Mouse (Mus musculus) mesoderm, embryonic 11.5 days (tissue): ENCODE data around the gene Ldhc.
"Not testable (repeated sequence)": the region's sequence is repeated elsewhere in the genome, so short reads cannot be mapped to it uniquely, and the experiment has no call there.

ENCODE experiments used
- DNase-seq: peaks from one replicate; pipeline ENCODE4 v3.0.0-alpha.2; 2012; ENCODE audit warnings: low read depth, low spot score

Ldhc gene

GRCm38 (mm10) chr7:46842278-46842677 is 18.7 kb upstream of the Ldhc start:
- DNase-seq = no peak

DNA sequence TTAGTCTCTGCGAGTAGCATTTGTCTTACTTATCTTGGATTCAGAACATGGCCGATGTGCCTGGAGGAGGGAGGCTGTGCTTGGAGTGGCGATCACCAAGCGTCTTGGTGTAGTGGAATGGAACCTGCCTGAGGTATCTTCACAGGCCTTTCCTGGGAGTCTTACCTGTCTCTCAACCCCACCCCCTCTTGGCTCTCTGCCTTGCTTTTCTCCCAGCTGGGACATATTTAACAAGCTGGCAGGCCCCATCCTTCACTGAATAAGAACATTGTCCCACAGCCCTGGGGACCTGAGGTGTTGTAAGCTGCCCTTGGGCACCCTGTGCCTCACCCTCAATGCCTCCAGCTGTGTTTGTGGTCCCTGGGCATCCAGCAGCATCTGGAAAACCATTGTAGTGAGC is 17.4 kb upstream of the Ldhc start:
- DNase-seq = no peak

DNA sequence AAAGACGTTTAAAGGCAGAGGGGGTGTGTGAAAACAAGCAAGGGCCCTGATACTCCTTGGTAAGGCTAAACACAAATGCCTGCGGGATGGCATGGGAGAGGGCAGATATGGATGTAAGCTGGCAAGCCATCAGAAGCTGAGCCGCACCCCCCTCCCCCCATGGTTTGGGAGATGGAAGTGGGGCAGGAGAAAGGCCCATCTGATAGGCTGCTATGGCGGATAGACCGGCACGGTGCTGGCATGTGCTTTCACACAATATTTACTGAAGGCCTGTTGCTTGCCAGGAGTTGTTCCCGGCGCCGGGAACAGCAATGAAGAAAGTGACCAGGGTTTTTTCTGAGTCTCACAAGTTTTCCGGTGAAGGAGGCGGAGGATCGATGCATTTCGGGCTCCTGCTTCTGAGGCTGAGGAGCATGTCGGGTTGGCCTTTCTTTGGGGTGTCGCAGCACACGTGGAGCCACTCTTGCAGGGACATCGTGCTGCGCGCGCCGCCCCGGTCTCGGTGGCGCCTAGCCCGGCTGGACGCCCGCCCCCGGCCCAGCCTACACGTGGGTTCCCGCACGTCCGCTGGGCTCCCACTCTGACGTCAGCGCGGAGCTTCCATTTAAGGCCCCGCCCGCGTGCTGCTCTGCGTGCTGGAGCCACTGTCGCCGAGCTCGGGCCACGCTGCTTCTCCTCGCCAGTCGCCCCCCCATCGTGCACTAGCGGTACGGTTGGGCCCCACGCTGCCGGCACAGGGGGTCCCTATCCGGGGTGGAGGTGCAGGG is 15.6 kb upstream of the Ldhc start:
- DNase-seq = peak; percentile 94

- DNase-seq = no peak
Measured at GRCm38 (mm10) chr7:46845978-46846485, 15.0 kb upstream of the Ldhc start.

DNA sequence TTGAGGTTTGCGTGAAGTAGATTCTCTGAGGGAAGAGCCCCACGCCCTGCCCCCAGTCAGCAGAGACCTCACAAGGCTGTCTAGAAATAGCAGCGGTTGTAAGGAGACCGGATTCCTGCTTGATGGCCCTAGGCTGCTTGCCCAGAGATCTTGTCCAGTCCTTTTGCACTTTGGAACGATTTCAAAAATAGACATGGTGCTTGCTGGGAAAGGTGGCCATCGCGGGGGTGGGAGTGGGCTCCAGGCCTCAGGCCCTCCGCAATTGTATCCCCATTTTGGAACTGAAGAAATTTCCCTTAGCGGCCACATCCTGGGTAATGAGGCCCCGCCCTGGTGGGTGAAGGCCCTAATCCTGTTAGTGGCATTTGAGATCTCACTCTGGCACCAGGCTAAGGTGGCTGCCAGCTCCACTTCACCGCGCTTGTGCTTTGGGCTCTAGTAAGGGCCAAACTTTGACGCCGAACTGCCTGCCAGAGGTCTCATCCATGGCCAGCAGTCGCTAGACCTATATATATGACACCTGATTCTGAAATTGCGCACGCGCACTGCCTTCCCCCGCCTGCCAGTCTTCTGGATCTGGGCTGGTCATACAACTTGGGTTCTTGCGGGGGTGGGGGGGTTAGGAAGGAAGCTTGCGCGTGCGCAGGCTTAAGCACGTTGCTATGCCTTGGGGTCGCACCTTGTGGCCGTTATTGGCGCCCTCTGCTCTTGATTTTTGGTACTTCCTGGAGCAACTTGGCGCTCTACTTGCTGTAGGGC is 14.3 kb upstream of the Ldhc start:
- DNase-seq = peak; percentile 85

DNA sequence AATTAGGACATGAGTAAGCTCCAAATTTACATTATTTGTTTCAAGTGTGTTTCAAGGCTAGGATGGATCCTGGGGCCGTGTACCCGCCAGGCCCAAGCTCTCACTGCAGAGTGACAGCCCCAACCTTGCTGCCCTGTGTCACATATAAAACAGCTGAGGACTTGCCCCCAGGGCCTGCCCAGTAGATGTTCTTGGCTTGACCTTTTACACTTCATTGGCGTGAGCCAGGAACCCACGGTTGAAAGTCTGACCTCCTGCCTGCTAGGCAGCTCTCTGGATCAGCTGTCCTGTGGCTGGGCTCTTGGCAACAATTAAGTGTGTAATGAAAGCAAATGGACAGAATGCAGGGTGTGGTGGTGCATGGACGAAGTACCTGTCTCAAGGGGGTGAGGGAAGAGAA is 11.7 kb upstream of the Ldhc start:
- DNase-seq = no peak

DNA sequence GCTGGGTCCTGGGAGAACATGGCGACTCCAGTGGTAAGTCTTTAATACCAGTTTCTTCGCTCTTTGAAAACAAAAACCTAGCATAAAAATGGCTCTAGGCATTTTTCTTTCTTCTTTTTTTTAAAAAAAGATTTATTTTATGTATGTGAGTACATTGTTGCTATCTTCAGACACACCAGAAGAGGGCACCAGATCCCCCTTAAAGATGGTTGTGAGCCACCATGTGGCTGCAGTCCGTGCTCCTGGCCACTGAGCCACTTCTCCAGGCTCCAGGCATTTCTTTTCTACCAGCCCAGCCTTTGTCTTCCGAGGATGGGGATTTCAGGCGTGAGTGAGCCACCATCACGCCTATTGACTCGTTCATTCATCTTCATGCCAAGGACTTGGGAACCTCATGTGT is 10.0 kb upstream of the Ldhc start:
- no peak for DNase-seq

DNA sequence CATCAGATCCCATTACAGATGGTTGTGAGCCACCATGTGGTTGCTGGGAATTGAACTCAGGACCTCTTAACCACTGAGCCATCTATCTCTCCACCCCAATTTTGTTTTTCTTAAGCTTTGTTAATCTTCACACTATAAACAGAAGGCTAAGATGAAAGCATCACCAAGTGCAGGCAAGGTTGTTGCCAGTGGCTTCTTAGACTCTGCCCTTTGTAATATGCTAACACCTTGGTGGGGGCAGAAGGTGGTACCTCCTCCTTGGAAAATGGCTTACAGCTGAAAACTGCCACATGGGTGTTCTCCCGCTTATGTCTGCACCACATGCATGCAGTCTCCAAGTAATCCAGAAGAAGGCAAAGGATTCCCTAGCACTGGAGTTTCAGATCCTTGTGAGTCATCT is 8.3 kb upstream of the Ldhc start:
- DNase-seq = no peak

DNA sequence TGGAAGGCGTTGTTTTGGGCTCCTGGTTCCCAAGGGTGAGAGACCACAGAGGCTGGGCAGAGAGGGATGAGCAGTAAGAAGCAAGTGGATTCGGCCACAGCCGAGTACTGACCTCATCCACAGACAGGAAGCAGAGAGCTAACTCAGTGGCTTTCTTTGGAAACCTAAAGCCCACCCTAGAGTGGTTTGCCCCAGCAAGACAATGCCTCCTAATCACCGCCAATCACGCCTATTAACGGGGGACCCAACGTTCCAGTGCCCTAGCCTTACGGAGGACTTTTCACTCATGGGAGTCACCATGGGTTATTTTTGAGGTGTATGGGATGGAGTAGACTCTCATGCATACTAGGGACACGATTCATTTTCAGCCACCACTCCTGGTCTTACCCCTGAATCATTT is 7.6 kb upstream of the Ldhc start:
- DNase-seq = no peak

DNA sequence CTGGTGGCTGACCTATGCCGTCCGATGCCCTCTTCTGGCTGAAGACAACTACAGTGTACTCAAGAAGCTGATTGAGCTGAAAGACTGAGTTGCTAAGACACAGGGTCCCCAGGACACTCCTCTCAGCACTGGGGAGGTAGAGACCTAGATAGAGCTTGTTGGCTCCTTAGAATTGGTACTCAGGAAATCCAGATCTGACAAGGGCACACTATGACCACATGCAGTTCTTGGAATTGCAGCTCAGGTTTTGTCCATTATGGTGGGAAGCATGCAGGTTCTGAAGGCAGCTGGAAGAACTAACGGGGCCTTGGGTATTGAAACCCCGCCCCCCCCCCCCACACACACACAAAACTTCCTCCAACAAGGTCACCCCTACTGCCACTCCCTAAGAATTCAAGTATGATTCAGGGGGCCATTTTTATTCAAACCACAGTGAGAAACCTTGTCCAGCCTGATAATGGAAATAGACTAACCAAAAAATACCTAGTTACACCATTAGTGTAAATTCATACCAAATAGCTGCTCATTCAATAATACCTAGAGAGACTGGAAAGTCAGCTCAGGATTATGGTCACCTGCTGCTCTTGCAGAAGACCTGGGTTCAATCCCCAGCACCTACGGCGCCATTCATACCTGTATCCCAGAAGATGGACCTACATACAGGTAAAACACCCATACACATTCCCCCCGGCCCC is 5.0 kb upstream of the Ldhc start:
- no peak for DNase-seq

DNA sequence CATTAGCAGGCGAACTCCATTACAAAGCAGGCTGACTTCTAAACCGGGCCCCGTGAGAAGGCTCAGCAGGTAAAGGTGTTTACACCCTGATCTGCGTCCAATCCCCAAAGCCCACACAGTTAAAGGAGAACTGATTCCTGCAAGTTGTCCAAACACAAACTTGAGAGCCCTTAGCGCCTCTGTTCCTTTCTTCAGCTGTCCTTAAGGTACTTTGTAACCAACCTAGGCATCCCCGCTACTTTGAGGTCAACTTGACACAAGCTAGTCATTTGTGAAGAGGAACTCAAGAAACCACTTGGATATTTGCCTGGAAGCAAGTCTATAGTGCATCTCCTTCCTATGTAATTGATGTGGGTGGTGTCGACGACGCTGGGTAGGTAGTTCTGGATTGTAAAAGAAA is 3.6 kb upstream of the Ldhc start:
- DNase-seq = no peak

- no peak for DNase-seq
Measured at GRCm38 (mm10) chr7:46859031-46859430, 2.0 kb upstream of the Ldhc start.

DNA sequence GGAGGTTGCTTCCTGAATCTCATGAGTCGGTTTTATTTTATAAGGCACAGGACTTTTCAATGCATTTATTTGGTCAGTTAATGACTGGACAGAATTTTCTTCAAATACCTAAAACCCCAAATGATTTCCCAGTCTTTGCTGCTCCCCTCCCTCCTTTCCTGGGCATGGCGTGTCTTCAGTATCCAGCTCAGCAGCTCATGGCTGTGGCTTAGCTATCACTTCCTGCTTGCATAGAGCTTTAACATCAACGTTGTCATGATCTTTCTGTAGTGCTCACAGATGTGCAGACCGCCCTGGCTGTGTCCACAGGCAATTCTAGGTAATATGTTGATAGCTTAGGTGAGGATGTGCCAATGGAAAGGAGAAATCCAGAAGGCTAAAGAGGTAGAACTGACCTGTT is 11.0 kb downstream of the Ldhc start:
- DNase-seq = no peak

DNA sequence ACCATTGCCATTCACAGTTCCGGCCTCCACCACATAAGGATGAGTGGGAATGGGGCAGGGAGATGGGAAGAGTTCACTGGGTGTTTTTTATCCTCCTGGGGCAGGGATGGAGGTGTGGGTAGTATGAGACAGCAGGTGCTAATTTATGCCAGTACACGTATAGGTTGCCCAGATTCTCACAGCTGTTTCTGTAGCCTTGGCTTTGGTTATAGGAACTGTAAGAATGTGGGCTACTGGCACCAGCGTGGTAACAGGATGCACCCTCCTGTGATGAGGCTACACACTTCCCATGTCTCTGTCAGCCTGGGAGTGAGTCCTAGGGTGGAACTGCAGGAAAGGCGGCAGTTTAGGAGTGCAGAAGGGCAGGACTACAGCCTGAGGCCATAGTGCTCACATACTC is 15.8 kb downstream of the Ldhc start:
- no peak for DNase-seq

GRCm38 (mm10) chr7:46877255-46877654 is 16.3 kb downstream of the Ldhc start:
- no peak for DNase-seq

DNA sequence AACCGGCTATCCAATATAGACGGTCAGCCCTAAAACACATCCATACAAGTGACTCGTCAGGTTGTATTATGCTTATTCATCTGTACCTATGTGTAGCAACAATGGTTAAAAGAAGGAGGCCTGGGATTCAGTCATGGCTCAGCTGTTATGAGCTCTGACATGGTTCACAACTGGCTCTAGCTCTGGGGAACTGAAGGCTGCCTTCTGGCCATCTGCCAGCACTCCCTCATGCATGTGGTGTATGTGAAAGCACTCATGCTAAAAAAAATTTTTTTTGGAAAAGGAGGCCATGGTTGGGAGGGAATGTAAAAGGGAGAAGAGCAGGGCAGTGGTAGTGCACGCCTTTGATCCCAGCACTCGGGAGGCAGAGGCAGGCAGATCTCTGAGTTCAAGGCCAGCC is 18.8 kb downstream of the Ldhc start:
- no peak for DNase-seq

DNA sequence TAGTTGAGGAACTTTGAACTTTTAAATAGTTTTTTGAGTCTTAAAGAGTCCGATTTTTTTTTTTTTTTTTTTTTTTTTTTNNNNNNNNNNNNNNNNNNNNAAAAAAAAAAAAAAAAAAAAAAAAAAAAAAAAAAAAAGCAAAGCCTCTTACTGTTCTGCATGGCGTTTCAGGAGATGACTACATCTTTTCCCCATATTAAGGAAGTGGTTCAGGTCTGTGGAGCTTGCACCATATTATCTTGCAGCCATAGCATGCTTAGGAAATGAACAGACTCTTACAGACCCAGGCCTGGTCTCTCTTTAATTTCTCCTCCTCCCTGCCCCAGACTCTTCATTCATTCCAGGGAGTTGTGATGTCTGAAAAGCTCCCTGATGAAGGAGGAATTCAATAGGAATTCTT is 20.0 kb downstream of the Ldhc start:
- no peak for DNase-seq

GRCm38 (mm10) chr7:46881941-46882340 is 20.9 kb downstream of the Ldhc start:
- DNase-seq = not testable (repeated sequence)

GRCm38 (mm10) chr7:46883304-46883703 is 22.3 kb downstream of the Ldhc start:
- DNase-seq = no peak

GRCm38 (mm10) chr7:46895511-46895910 is 34.5 kb downstream of the Ldhc start:
- no peak for DNase-seq

GRCm38 (mm10) chr7:46899343-46899742 is 38.3 kb downstream of the Ldhc start:
- no peak for DNase-seq

DNA sequence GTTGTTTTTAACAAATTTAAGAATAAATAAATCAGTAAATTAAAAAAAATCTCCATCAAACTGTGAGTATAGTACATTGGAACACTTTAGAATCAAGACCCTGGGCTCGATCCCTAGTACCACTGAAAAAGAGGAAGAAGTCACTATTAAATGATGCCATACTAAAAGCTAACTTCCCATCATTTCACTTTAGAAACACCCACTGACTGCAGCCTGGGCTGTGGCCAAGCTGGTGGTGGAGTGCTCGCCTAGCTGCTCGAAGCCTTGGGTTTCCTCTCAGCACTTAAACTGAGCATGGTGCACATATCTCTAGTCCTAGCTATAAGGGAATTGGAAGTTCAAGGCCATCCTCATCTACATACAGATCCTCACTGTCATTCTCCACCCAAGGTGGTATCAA is 50.2 kb downstream of the Ldhc start:
- DNase-seq = no peak
